Mouse (Mus musculus) E14TG2a.4 (cell line): ENCODE measurements around the gene Abca7.
"Not testable (repeated sequence)": the region's sequence is repeated elsewhere in the genome, so short reads cannot be mapped to it uniquely, and the experiment has no call there.

Experiments used
- H3K27me3 ChIP-seq: 2 replicates; pipeline ENCODE4 v1.6.1; 2014; ENCODE audit warnings: low read length, control low read depth; ENCODE audit not compliant: insufficient read depth
- H3K36me3 ChIP-seq: 2 replicates; pipeline ENCODE4 v1.6.1; 2014; ENCODE audit warnings: low read length, control low read depth; ENCODE audit not compliant: insufficient read depth
- H3K4me1 ChIP-seq: replicated peaks from 2 replicates; pipeline ENCODE4 v1.6.1; 2014; ENCODE audit warnings: low read depth, low read length, control low read depth
- H3K4me3 ChIP-seq: replicated peaks from 2 replicates; pipeline ENCODE4 v1.5.1; 2014; ENCODE audit warnings: mild to moderate bottlenecking, low read length
- H3K9me3 ChIP-seq: 2 replicates; pipeline ENCODE4 v1.6.1; 2014; ENCODE audit warnings: low read length, control low read depth
- CTCF ChIP-seq: conservative IDR thresholded peaks from 2 replicates; pipeline ENCODE4 v1.5.1; 2014; ENCODE audit warnings: low read length
- NANOG ChIP-seq: IDR thresholded peaks from 2 replicates; pipeline ENCODE4 v1.6.1; 2014; ENCODE audit warnings: borderline replicate concordance, low read length, mixed read lengths
- POU5F1 ChIP-seq: IDR thresholded peaks from 2 replicates; pipeline ENCODE4 v1.6.1; 2014; ENCODE audit warnings: low read length, borderline replicate concordance

Gene Abca7

GRCm38 (mm10) chr10:79958140-79958816 lies 38.0 kb upstream of the Abca7 start:
- no peak for TF ChIP-seq NANOG
- TF ChIP-seq CTCF, result peak; percentile 66
- H3K4me1 ChIP-seq, result peaks cover 58% of the 10 kb centered on the region
- no peaks in the 10 kb centered on the region for H3K9me3 ChIP-seq
- H3K36me3 ChIP-seq, result peaks cover 26% of the 10 kb centered on the region
- H3K27me3 ChIP-seq, result no peaks in the 10 kb centered on the region
- H3K4me3 ChIP-seq, result no peak overlapping the region

GRCm38 (mm10) chr10:79959412-79959811 lies 36.9 kb upstream of the Abca7 start:
- not testable (repeated sequence) for H3K27me3 ChIP-seq, H3K4me3 ChIP-seq, H3K9me3 ChIP-seq
- Histone ChIP-seq H3K4me1 (peaks cover 66% of the 10 kb centered on the region), H3K36me3 (peaks cover 37% of the 10 kb centered on the region)

GRCm38 (mm10) chr10:79959847-79960601 lies 36.3 kb upstream of the Abca7 start, which contains the start of gene Wdr18:
Gene Wdr18, plus strand, starts transcription at chr10:79960152.
- no peaks in the 10 kb centered on the region for H3K27me3 ChIP-seq
- H3K9me3 ChIP-seq, result no peaks in the 10 kb centered on the region
- H3K4me1 ChIP-seq, result peaks cover 71% of the 10 kb centered on the region
- TF ChIP-seq POU5F1 (no peak), CTCF (peak; percentile 78)
- H3K36me3 ChIP-seq, result peaks cover 44% of the 10 kb centered on the region
- peak within 1 kb of the TSS; percentile 100 for H3K4me3 ChIP-seq

GRCm38 (mm10) chr10:79960671-79961294 lies 35.5 kb upstream of the Abca7 start:
- no peaks in the 10 kb centered on the region for H3K9me3 ChIP-seq
- peak overlapping the region; percentile 100 for H3K4me3 ChIP-seq
- peaks cover 70% of the 10 kb centered on the region for H3K4me1 ChIP-seq
- no peaks in the 10 kb centered on the region for H3K27me3 ChIP-seq
- peaks cover 51% of the 10 kb centered on the region for H3K36me3 ChIP-seq
- no peak for TF ChIP-seq POU5F1
- no peak for TF ChIP-seq NANOG
- TF ChIP-seq CTCF, result no peak

- Histone ChIP-seq H3K4me3 (no peak overlapping the region), H3K9me3 (no peaks in the 10 kb centered on the region), H3K36me3 (peaks cover 90% of the 10 kb centered on the region), H3K27me3 (peaks cover 5% of the 10 kb centered on the region), H3K4me1 (peaks cover 80% of the 10 kb centered on the region)
- TF ChIP-seq NANOG, result no peak
- no peak for TF ChIP-seq CTCF
- TF ChIP-seq POU5F1, result no peak
Measured at GRCm38 (mm10) chr10:79964727-79965126, 31.6 kb upstream of the Abca7 start.

GRCm38 (mm10) chr10:79965325-79965724 lies 31.0 kb upstream of the Abca7 start:
- H3K4me3 ChIP-seq, result no peak overlapping the region
- H3K4me1 ChIP-seq, result peaks cover 82% of the 10 kb centered on the region
- peaks cover 90% of the 10 kb centered on the region for H3K36me3 ChIP-seq
- H3K9me3 ChIP-seq, result no peaks in the 10 kb centered on the region
- peaks cover 9% of the 10 kb centered on the region for H3K27me3 ChIP-seq
- TF ChIP-seq POU5F1, result no peak
- no peak for TF ChIP-seq NANOG
- TF ChIP-seq CTCF, result no peak

GRCm38 (mm10) chr10:79966886-79967400 lies 29.4 kb upstream of the Abca7 start:
- TF ChIP-seq CTCF (no peak), POU5F1 (no peak), NANOG (no peak)
- H3K4me1 ChIP-seq, result peaks cover 82% of the 10 kb centered on the region
- H3K27me3 ChIP-seq, result peaks cover 26% of the 10 kb centered on the region
- H3K4me3 ChIP-seq, result no peak overlapping the region
- peaks cover 77% of the 10 kb centered on the region for H3K36me3 ChIP-seq
- no peaks in the 10 kb centered on the region for H3K9me3 ChIP-seq

- Histone ChIP-seq H3K4me3 (no peak overlapping the region), H3K27me3 (peaks cover 37% of the 10 kb centered on the region)
- TF ChIP-seq CTCF, result no peak
- TF ChIP-seq NANOG, result no peak
- no peak for TF ChIP-seq POU5F1
Measured at GRCm38 (mm10) chr10:79968181-79968580, 28.1 kb upstream of the Abca7 start.

GRCm38 (mm10) chr10:79969124-79969568 lies 27.1 kb upstream of the Abca7 start:
- Histone ChIP-seq H3K4me3 (no peak overlapping the region), H3K4me1 (peaks cover 80% of the 10 kb centered on the region), H3K27me3 (peaks cover 46% of the 10 kb centered on the region), H3K9me3 (no peaks in the 10 kb centered on the region), H3K36me3 (peaks cover 55% of the 10 kb centered on the region)
- no peak for TF ChIP-seq POU5F1
- TF ChIP-seq NANOG, result no peak
- TF ChIP-seq CTCF, result no peak

More at GRCm38 (mm10) chr10:79968181-79968580, 28.1 kb upstream of the Abca7 start:
- Histone ChIP-seq H3K4me1 (peaks cover 80% of the 10 kb centered on the region), H3K9me3 (no peaks in the 10 kb centered on the region), H3K36me3 (peaks cover 65% of the 10 kb centered on the region)
